Mouse (Mus musculus) kidney, postnatal 10 days (tissue): ENCODE results near the gene Adamtsl4.

Experiments
- DNase-seq: peaks from one replicate; pipeline ENCODE4 v3.0.0; 2021; ENCODE audit warnings: mixed read lengths

Adamtsl4 gene

GRCm38 (mm10) chr3:95687524-95688421 lies at the start of gene Adamtsl4:
TSS of gene Adamtsl4 (minus strand) at chr3:95687917.
- DNase-seq: peak; percentile 83

- DNase-seq: no peak
Observed at GRCm38 (mm10) chr3:95735071-95735670, 47.5 kb upstream of the Adamtsl4 start.

DNA sequence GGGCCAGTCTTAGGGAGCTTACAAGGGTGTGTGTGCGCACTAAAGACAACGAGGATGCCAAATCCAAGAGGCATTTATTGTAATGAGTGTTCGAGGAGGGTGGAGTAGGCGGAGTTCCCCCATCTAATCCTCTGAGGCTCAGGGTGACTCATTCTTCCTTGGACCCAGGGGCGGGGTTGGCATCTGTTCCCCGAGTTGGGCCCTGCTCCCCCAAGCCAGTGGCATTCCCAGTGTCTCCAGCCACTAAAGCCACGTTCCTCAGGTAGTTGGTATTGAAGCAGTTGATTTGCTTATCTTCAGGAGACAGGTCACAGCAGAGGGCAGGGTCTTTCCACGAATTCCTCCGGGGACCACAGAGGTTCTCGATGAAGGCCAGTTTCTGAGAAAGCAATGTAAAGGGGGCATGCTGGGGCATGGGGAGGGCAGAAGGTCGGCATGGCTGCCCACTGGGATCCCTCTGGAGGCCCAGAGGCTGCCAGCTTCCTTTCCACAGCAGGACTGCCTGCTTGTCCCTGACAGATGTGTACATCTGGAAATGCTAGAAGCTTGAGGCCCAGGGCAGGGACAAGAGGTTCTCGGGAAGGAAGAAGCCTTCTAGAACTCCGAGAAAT lies 46.5 kb upstream of the Adamtsl4 start:
- DNase-seq: no peak

DNA sequence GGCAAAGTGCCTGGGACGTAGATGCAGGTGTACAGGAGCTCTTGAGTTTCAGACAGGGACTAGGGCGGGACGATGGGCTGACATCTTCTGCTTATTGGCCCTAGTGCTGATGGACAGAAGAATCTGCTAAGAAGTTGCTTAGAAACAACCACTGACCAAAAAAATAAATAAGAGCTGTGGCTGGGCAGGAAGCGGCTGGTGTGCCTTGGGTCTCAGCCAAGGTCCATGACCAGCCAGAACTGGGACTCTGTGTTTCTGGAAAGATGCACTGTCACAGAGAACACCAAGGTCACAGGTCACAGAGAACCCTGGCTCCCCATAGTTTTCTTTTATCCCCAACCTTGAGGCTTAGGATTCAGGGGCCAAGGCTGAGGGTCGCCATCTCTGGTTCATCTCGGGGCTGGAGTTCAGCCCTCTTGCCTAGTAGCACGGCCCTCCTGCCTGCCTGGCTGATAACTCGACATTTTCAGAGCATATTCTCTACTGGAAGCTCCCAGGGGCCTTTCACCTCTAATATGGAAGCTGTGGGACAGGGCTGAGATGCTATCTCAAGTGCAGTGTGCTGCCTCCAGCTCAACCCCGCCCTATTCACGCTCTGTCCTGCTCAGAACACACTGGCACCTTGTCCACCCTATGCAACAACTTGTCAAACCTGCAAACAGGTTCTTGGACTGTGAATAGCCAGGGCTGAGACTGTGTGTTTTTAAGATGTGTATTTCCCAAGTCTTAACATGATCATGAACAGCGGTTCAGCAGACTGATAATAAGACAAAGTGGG lies 45.2 kb upstream of the Adamtsl4 start:
- peak; percentile 52 for DNase-seq

DNA sequence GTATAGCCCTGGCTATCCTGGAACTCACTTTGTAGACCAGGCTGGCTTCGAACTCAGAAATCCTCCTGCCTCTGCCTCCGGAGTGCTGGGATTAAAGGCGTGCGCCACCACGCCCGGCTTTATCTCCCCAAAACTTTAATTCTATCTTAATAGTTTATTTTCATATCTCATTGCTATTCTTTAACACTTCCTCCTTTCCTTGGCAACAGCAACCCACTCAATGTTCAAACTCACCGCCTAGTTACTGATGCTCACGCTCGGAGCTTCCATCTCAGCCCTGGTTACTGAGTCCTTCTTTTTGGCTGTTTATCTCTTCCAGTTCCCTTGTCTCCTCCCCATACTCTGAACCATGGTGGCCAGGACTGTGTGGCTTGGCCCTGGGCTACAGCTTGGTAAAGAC lies 44.6 kb upstream of the Adamtsl4 start:
- no peak for DNase-seq

- DNase-seq: no peak
Observed at GRCm38 (mm10) chr3:95731802-95732201, 44.1 kb upstream of the Adamtsl4 start.

- no peak for DNase-seq
Observed at GRCm38 (mm10) chr3:95730431-95730830, 42.7 kb upstream of the Adamtsl4 start.

DNA sequence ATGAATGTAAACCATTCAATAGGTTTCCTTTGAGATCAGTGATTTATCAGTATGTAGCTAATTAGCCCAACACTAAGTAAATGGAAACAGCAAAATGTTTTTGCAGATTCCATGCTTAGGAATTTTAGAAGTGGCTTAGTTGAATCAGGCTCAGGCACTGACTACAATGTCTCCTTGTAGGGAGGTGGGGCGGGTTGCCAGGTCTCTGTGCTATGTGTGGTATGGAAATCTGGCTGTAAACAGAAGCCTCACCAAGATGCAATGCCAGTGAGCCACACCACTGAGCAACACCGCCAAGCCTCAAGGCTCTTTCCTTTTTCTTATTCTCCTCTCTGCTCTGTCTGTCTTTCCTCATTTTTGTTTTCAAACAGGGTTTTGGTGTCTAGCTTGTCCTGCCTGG lies 41.2 kb upstream of the Adamtsl4 start:
- DNase-seq: no peak

DNA sequence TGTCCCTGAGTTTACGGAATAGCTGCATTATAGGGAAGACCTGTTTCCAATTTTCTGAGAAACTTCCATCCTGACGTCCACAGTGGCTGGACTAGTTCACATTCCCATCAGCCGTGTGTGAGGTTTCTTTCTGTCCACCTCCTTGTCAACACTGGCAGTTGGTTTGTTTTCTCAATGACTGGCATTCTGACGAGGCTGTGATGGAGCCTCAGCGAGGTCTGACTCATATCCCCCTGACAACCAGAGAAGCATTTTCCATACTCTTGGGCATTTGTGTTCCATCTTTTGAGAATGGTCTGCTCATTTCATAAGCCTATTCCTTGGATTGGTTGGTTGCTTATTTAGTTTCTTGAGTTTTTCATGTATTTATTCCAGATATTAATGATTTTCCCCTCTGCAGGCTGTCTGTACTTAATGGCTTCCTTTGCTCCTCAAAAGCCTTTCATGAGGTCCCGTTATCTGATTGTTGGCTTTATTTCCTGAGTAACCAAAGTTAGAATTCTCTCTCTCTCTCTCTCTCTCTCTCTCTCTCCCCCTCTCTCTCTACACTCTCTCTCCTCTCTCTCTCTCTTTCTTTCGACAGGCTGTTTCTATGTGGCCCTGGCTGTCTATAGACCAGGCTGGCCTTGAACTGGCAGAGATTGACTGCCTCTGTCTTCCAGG lies 39.1 kb upstream of the Adamtsl4 start:
- DNase-seq: no peak

DNA sequence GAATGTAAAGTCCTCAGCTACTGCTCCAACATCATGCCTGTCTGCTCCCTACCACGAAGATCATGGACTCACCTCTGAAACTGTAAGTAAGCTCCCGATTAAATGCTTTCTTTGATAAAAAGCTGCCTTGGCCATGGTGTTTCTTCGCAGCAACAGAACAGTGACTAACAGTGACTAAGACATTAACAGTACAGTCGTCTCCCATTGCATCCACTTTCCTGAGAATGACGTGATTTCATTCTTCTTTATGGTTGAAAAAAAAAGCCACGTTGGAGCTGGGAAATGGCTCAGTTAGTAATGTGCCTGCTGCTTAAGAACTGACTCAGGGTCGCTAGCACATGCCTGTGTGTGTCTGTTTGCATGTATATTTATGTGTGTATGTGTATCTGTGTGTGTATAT lies 38.1 kb upstream of the Adamtsl4 start:
- no peak for DNase-seq

DNA sequence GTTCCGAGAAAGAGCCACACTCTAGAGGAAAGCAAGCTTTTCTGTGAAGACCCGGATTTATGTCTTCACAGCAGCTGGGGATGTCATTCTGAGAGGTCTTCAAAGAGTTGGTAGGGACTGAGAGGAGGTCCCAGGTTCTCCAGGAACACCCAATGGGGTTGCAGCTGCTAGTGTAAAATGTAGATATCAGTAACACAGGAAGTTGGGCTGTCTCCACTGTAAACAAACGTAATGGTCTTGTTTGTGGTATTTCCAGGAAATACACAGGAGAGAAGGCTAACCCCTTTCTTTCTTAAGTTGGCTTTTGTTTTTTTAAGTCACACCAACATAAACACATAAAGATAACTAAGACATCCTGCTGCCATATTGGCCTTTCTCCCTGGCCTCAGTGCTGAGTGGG lies 34.7 kb upstream of the Adamtsl4 start:
- no peak for DNase-seq

GRCm38 (mm10) chr3:95718153-95718552 lies 30.4 kb upstream of the Adamtsl4 start:
- DNase-seq: no peak

DNA sequence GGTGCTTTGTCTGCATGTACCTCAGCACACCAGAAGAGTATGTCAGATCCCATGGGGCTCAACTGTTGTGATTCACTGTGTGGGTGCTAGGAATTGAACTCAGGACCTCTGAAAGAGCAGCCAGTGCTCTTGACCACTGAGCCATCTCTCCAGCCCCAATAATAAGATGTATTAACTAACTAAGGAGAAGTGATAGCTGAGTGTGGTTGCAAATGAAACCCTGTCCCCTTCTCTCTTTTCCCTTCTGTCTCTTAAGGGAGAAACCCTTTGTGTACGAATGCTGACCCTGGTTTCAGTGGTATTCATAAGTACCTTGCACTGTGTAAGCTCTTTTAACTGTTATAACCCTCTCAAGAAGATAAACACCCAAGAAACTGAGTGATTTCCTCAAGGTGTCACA lies 28.4 kb upstream of the Adamtsl4 start:
- no peak for DNase-seq

GRCm38 (mm10) chr3:95709967-95710366 lies 22.2 kb upstream of the Adamtsl4 start:
- no peak for DNase-seq

DNA sequence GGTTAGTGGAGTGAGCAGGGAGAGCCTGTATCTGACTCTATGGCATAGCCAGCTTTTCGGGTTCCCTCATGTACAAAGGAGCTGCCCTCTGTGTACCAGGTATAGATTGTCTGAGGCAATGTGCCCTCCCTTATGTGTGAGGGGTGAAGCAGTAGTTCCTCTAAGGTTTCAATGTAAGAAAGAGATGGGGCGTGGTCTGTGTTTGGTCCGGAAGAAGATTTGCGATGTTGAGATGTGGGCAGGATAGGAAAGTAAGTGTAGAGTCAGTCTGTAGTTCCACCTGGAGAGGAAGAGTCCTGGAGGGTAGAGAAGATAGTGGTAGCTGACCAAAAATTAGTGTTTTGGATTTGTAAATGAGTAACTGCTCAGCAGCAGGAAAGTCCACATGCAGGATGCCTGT lies 21.3 kb upstream of the Adamtsl4 start:
- DNase-seq: no peak

DNA sequence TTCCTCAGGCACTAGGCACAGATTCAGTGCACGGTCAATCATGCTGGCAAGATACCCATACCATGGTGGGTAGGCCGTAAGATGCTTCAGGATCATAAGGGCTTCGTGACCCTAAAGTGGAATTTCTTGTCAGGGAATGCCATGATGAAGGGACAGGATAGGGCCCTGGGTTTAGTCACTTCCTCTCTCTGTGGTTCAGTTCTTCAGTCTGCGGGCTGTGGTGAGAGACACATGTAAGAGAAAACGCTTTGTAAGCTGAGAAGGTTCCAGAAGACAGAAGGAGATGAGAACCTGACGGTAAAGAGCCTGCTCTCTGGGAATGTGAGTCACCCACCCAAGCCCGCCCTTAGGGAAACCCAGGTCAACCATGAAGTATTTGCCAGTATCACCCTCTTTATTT lies 19.8 kb upstream of the Adamtsl4 start:
- no peak for DNase-seq

GRCm38 (mm10) chr3:95706273-95706672 lies 18.6 kb upstream of the Adamtsl4 start:
- DNase-seq: no peak

DNA sequence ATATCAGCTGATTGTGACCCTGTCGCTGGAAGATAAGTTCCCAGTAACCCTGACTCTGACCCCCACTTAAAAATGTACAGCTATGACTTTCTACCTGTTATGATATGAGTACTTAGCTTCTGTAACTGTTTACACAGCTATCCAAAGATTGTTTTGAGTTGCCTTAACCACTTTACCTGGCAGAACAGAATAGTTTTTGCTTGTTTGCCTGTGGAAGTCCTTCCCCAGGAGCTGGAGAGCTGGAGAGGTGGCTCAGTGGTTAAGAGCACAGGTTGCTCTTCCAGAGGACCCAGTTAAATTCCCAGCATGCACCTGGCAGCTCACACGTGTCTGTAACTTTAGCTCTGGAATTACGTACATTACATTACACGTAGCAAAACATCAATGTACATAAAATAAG lies 16.9 kb upstream of the Adamtsl4 start:
- no peak for DNase-seq

GRCm38 (mm10) chr3:95703276-95703675 lies 15.6 kb upstream of the Adamtsl4 start:
- DNase-seq: no peak

DNA sequence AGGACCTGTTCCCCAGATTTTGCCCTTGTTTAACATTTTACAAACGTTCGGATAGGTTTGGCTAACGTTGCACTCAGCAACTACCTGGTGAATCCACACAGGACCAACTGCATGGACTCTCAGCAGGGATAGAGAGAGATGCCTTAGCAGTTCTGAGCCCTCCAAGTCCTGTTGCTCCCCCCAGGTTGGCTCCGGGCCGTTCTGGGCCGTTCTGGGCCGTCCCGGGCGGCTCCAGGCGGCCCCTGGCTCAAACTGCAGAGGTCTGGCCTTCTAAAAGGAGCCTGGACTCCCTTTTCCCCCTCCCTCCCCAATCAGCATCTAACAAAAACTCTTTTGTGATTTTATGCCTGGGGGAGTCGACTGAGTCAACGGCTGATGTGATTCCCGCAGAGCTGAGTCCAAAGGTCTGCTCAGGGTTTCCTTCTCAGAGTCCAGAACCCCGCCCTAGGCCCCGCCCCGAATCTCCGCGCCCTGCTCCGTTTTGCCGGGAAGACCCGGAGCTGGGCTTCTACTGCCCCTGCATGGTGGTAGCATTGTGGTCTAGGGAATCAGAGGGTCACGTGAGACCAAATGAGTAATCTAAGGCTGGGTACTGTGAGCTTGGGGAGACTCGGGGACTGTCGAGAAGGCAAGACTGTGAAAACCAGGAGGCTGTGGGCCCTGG lies 14.3 kb upstream of the Adamtsl4 start:
- peak; percentile 93 for DNase-seq

GRCm38 (mm10) chr3:95701085-95701484 lies 13.4 kb upstream of the Adamtsl4 start:
- no peak for DNase-seq

DNA sequence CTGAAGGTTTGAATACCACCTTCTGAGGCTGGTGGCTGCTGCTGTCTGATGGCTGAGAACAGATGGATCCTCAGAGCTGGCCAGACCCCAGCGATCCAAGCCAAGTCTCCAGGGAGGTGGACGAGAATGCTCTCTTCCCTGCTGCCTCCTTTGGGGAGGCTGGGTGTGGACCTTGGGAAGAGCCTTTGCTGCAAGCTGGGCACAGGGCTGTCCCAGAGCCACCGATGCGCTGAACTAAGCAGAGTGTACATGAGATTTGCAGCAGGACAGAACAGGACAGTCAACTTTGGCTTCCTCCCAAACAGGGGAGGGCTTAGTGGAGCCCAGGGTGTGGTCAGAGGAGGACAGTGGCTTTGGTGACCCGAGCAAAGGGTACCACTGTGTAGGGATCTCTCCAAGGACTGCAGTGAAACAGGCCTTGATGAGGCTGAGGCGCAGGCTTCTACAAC lies 12.5 kb upstream of the Adamtsl4 start:
- DNase-seq: peak; percentile 18
